Mouse (Mus musculus) thymus, adult 2 months (tissue): Measurements from ENCODE around the gene Gpnmb.

Experiments used
- CTCF ChIP-seq: fragments of 200-500 bp; IDR thresholded peaks from 2 replicates; pipeline ENCODE4 v1.5.1; 2012; ENCODE audit warnings: mild to moderate bottlenecking, control low read depth, low read length, moderate library complexity, borderline replicate concordance; ENCODE audit not compliant: control insufficient read depth, poor library complexity, insufficient read depth; ENCODE audit errors: extremely low read depth
- POLR2A ChIP-seq: fragments of 200-500 bp; IDR thresholded peaks from 2 replicates; pipeline ENCODE4 v1.6.1; 2012; ENCODE audit warnings: mild to moderate bottlenecking, low read length, control low read depth, moderate library complexity; ENCODE audit not compliant: control insufficient read depth, poor library complexity, insufficient read depth; ENCODE audit errors: extremely low read depth

GRCm38 (mm10) chr6:49055256-49055733 lies 18.9 kb downstream of the Gpnmb start:
- TF ChIP-seq CTCF, result no peak
- TF ChIP-seq POLR2A, result no peak
